In genomic region chr12:40471649-40472399, GRCm38 (mm10) we compare ENCODE assay signal across 8 mouse cellular contexts. TPM values are rescaled to one million over a fixed set of nuclear protein-coding genes. Genes with fewer than 3 reads are reported as not detected.
DNase-seq lines count a peak whose midpoint lies in the region; ATAC-seq lines count a peak whose summit lies in the region.

No protein-coding gene starts in this region.

- no peaks in the 10 kb centered on the region; the same call in 1 of the 2 replicates for H3K4me1 ChIP-seq in embryonic facial prominence, embryonic 11.5 days (ENCODE audit: control insufficient read depth, insufficient read depth, low read length)
- H3K4me1 ChIP-seq in embryonic facial prominence, embryonic 10.5 days = peaks cover 40% of the 10 kb centered on the region
- peaks cover 19% of the 10 kb centered on the region for H3K4me1 ChIP-seq in midbrain, embryonic 15.5 days
- peaks cover 36% of the 10 kb centered on the region for H3K4me1 ChIP-seq in midbrain, embryonic 13.5 days (replicated peaks)
- H3K4me1 ChIP-seq in limb, embryonic 13.5 days = peaks cover 35% of the 10 kb centered on the region
- H3K4me1 ChIP-seq in stomach, embryonic 15.5 days = no peaks in the 10 kb centered on the region

- H3K4me2 ChIP-seq in embryonic facial prominence, embryonic 11.5 days (ENCODE audit: low read depth, low read length) = peak overlapping the region; percentile 2; the same call in 1 of the 2 replicates
- peak overlapping the region; percentile 4; the same call in 1 of the 2 replicates for H3K4me2 ChIP-seq in midbrain, embryonic 15.5 days
- H3K4me2 ChIP-seq in midbrain, embryonic 13.5 days (replicated peaks) = no peak overlapping the region
- peak overlapping the region; percentile 60 for H3K4me2 ChIP-seq in limb, embryonic 13.5 days (replicated peaks)
- peak overlapping the region; percentile 43 for H3K4me2 ChIP-seq in stomach, embryonic 15.5 days

- no peak for DNase-seq in embryonic facial prominence, embryonic 11.5 days (ENCODE audit: low spot score)
- no peak for DNase-seq in embryonic facial prominence, embryonic 10.5 days (ENCODE audit: low spot score)
- DNase-seq in urinary bladder, postnatal 25 days (ENCODE audit: low spot score) = no peak
- no peak for DNase-seq in B cell, adult 2 months

- H3K27me3 ChIP-seq in embryonic facial prominence, embryonic 11.5 days (ENCODE audit: control insufficient read depth, insufficient read depth, low read length) = no peaks in the 10 kb centered on the region
- H3K27me3 ChIP-seq in embryonic facial prominence, embryonic 10.5 days (replicated peaks; ENCODE audit: low read depth, poor library complexity, severe bottlenecking) = no peaks in the 10 kb centered on the region
- no peaks in the 10 kb centered on the region for H3K27me3 ChIP-seq in midbrain, embryonic 15.5 days (replicated peaks)
- H3K27me3 ChIP-seq in midbrain, embryonic 13.5 days = no peaks in the 10 kb centered on the region
- peaks cover 6% of the 10 kb centered on the region; the same call in 1 of the 2 replicates for H3K27me3 ChIP-seq in limb, embryonic 13.5 days
- H3K27me3 ChIP-seq in stomach, embryonic 15.5 days (replicated peaks) = no peaks in the 10 kb centered on the region

- no peaks in the 10 kb centered on the region for H3K36me3 ChIP-seq in embryonic facial prominence, embryonic 11.5 days (replicated peaks; ENCODE audit: control insufficient read depth, insufficient read depth, low read depth, low read length)
- no peaks in the 10 kb centered on the region for H3K36me3 ChIP-seq in embryonic facial prominence, embryonic 10.5 days (replicated peaks)
- no peaks in the 10 kb centered on the region for H3K36me3 ChIP-seq in midbrain, embryonic 15.5 days (replicated peaks)
- H3K36me3 ChIP-seq in midbrain, embryonic 13.5 days = no peaks in the 10 kb centered on the region
- no peaks in the 10 kb centered on the region for H3K36me3 ChIP-seq in limb, embryonic 13.5 days
- H3K36me3 ChIP-seq in stomach, embryonic 15.5 days = no peaks in the 10 kb centered on the region

- H3K4me3 ChIP-seq in embryonic facial prominence, embryonic 11.5 days (ENCODE audit: low read depth, low read length) = no peak overlapping the region
- no peak overlapping the region for H3K4me3 ChIP-seq in embryonic facial prominence, embryonic 10.5 days
- no peak overlapping the region for H3K4me3 ChIP-seq in midbrain, embryonic 15.5 days
- H3K4me3 ChIP-seq in midbrain, embryonic 13.5 days (replicated peaks) = no peak overlapping the region
- H3K4me3 ChIP-seq in limb, embryonic 13.5 days = peak overlapping the region; percentile 29
- no peak overlapping the region for H3K4me3 ChIP-seq in stomach, embryonic 15.5 days (replicated peaks)

- WGBS in embryonic facial prominence, embryonic 11.5 days = 49% methylated on average over 11 of the region's 11 CpGs
- 59% methylated on average over 11 of the region's 11 CpGs for WGBS in embryonic facial prominence, embryonic 10.5 days
- 72% methylated on average over 11 of the region's 11 CpGs for WGBS in midbrain, embryonic 15.5 days
- WGBS in midbrain, embryonic 13.5 days = 76% methylated on average over 11 of the region's 11 CpGs
- WGBS in limb, embryonic 13.5 days = 22% methylated on average over 11 of the region's 11 CpGs
- WGBS in stomach, embryonic 15.5 days = 39% methylated on average over 11 of the region's 11 CpGs

- no peak overlapping the region for H3K9ac ChIP-seq in embryonic facial prominence, embryonic 11.5 days (replicated peaks; ENCODE audit: low read length)
- H3K9ac ChIP-seq in midbrain, embryonic 15.5 days = no peak overlapping the region
- no peak overlapping the region for H3K9ac ChIP-seq in midbrain, embryonic 13.5 days (replicated peaks)
- H3K9ac ChIP-seq in limb, embryonic 13.5 days = no peak overlapping the region
- no peak overlapping the region for H3K9ac ChIP-seq in stomach, embryonic 15.5 days

- H3K9me3 ChIP-seq in embryonic facial prominence, embryonic 11.5 days (replicated peaks; ENCODE audit: control insufficient read depth, low read length) = no peaks in the 10 kb centered on the region
- no peaks in the 10 kb centered on the region for H3K9me3 ChIP-seq in embryonic facial prominence, embryonic 10.5 days
- no peaks in the 10 kb centered on the region for H3K9me3 ChIP-seq in midbrain, embryonic 15.5 days
- no peaks in the 10 kb centered on the region for H3K9me3 ChIP-seq in midbrain, embryonic 13.5 days
- H3K9me3 ChIP-seq in limb, embryonic 13.5 days = no peaks in the 10 kb centered on the region
- H3K9me3 ChIP-seq in stomach, embryonic 15.5 days = no peaks in the 10 kb centered on the region

- no peak overlapping the region for H3K27ac ChIP-seq in embryonic facial prominence, embryonic 11.5 days (replicated peaks; ENCODE audit: low read depth, low read length)
- no peak overlapping the region for H3K27ac ChIP-seq in embryonic facial prominence, embryonic 10.5 days (replicated peaks)
- H3K27ac ChIP-seq in midbrain, embryonic 15.5 days = no peak overlapping the region
- H3K27ac ChIP-seq in midbrain, embryonic 13.5 days = no peak overlapping the region
- peak overlapping the region; percentile 10; the same call in 1 of the 2 replicates for H3K27ac ChIP-seq in limb, embryonic 13.5 days
- H3K27ac ChIP-seq in stomach, embryonic 15.5 days = peak overlapping the region; percentile 18; the same call in 1 of the 2 replicates

- no peak for ATAC-seq in embryonic facial prominence, embryonic 11.5 days (replicated peaks; ENCODE audit: insufficient number of reproducible peaks, low FRiP score, low TSS enrichment, low read depth)
- ATAC-seq in midbrain, embryonic 15.5 days (replicated peaks) = no peak
- no peak for ATAC-seq in midbrain, embryonic 13.5 days
- ATAC-seq in limb, embryonic 13.5 days (ENCODE audit: low FRiP score, low read depth) = no peak
- no peak for ATAC-seq in stomach, embryonic 15.5 days (ENCODE audit: insufficient read depth, low FRiP score, low read depth)

RNA-seq across cellular contexts. Expression of gene Dock4, which starts 26.1 kb away (rescaled TPM):
- 10.7 and 11.0 TPM in 2 replicates for polyA plus RNA-seq in embryonic facial prominence, embryonic 11.5 days (2014; fragmentation: Nextera tagmentation; extraction: Ambion mirVana)
- 18.1 and 19.5 TPM in 2 replicates for polyA plus RNA-seq in embryonic facial prominence, embryonic 10.5 days (2016; fragmentation: Nextera tagmentation; extraction: Ambion mirVana)
- polyA plus RNA-seq in midbrain, embryonic 15.5 days (2015; fragmentation: Nextera tagmentation; extraction: Ambion mirVana) = 37.7 and 42.0 TPM in 2 replicates
- 38.2 and 38.4 TPM in 2 replicates for polyA plus RNA-seq in midbrain, embryonic 13.5 days (2015; fragmentation: Nextera tagmentation; extraction: Ambion mirVana)
- 19.1 and 20.5 TPM in 2 replicates for polyA plus RNA-seq in limb, embryonic 13.5 days (2015; fragmentation: Nextera tagmentation; extraction: Ambion mirVana)
- polyA plus RNA-seq in stomach, embryonic 15.5 days (2015; fragmentation: Nextera tagmentation; extraction: Ambion mirVana) = 7.8 and 7.9 TPM in 2 replicates

RNA-seq across cellular contexts. Expression of gene Zfp277, which starts 26.1 kb away (rescaled TPM):
- 46.9 and 47.6 TPM in 2 replicates for polyA plus RNA-seq in embryonic facial prominence, embryonic 11.5 days (2014; fragmentation: Nextera tagmentation; extraction: Ambion mirVana)
- 39.0 and 39.9 TPM in 2 replicates for polyA plus RNA-seq in embryonic facial prominence, embryonic 10.5 days (2016; fragmentation: Nextera tagmentation; extraction: Ambion mirVana)
- 26.6 and 26.9 TPM in 2 replicates for polyA plus RNA-seq in midbrain, embryonic 15.5 days (2015; fragmentation: Nextera tagmentation; extraction: Ambion mirVana)
- 26.9 and 28.9 TPM in 2 replicates for polyA plus RNA-seq in midbrain, embryonic 13.5 days (2015; fragmentation: Nextera tagmentation; extraction: Ambion mirVana)
- polyA plus RNA-seq in limb, embryonic 13.5 days (2015; fragmentation: Nextera tagmentation; extraction: Ambion mirVana) = 36.4 and 37.6 TPM in 2 replicates
- polyA plus RNA-seq in stomach, embryonic 15.5 days (2015; fragmentation: Nextera tagmentation; extraction: Ambion mirVana) = 32.4 and 34.2 TPM in 2 replicates

Comparison
In these comparisons a context has a peak if more than half of its experiments do, and no peak if none do; other contexts are left out.
1. H3K27ac ChIP-seq: peak in limb, embryonic 13.5 days (single experiment) and stomach, embryonic 15.5 days (single experiment); none in embryonic facial prominence, embryonic 11.5 days (single experiment), embryonic facial prominence, embryonic 10.5 days (single experiment), midbrain, embryonic 15.5 days (single experiment) and midbrain, embryonic 13.5 days (single experiment).